Mouse (Mus musculus) CH12.LX (cell line): ENCODE results near the gene Gm3173.
"Not testable (repeated sequence)": the region's sequence is repeated elsewhere in the genome, so short reads cannot be mapped to it uniquely, and the experiment has no call there.

Experiments used
- CTCF ChIP-seq, 2 experiments: IDR thresholded peaks in 1 of 2; conservative IDR thresholded peaks in 1 of 2; 2 replicates each; pipeline ENCODE4 v1.5.1; 2011 to 2012; ENCODE audit warnings: low read depth in 2 of 2, low read length in 2 of 2, improper control_type of control experiment in 1 of 2, inconsistent platforms in 1 of 2, mild to moderate bottlenecking in 1 of 2, moderate library complexity in 1 of 2
- EP300 ChIP-seq: IDR thresholded peaks from 2 replicates; pipeline ENCODE4 v1.6.1; 2011; ENCODE audit warnings: low read length, improper control_type of control experiment
- POLR2A ChIP-seq: IDR thresholded peaks from 2 replicates; pipeline ENCODE4 v1.6.1; 2011; ENCODE audit warnings: low read depth, mild to moderate bottlenecking, improper control_type of control experiment, low read length
- SMC3 ChIP-seq: IDR thresholded peaks from 2 replicates; pipeline ENCODE4 v1.6.1; 2011; ENCODE audit warnings: low read depth, low read length, improper control_type of control experiment

DNA sequence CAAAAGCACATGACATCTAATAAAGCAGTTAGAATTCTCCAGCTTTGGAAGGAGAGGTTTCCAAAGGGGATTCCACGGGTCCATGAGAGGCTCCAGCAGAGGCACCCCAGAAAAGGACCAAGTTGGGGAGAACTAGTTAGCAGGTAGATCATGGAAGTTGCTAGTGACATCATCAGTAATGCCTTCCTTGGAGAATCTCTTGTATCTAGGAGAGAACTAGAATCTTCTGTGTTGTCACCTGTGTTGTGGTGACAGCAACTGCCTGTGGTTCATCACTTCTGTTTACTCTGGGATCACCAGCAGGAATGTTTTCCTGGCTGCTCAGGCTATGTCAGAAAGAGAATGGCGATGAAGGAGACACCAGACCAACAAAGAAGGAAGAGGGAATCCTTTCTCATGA is 124.3 kb downstream of the Gm3173 start, which contains the start of gene Gm3047:
- TF ChIP-seq SMC3; CTCF (conservative IDR thresholded peaks at IDR 0.05 in 1 of 2, IDR thresholded peaks at IDR 0.05 in 1 of 2; ENCODE audit: low read depth in 2 of 2, low read length in 2 of 2); EP300; POLR2A: not testable (repeated sequence)
